ENCODE assay signal across 16 mouse cellular contexts in the genomic region with DNA sequence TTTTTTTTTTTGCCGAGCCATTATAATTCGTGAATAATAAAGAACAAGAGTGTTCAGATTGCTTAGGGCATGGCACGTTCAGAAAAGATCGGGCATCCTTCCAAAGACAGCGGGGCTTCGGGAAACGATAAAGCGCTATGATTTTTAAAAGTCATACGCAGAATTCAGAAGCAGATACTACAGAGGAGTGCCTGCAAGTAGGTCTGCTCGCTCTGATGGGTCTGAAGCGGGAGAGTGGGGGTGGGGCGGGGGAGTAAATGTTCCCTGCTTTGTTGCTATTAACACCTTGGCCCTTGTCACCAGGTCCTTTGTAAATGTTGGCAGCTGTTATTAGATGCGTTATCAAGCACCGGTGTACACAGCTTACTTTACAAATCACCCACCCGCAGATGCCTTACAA. TPM values are rescaled to one million over a fixed set of nuclear protein-coding genes. Genes with fewer than 3 reads are reported as not detected.
DNase-seq lines count a peak whose midpoint lies in the region; ATAC-seq and TF ChIP-seq lines count a peak whose summit lies in the region.
"Had no signal": no experiment of that assay in that cellular context is flagged by ENCODE, and none has a peak within 500 bp of the region (broad histone marks: within the 10 kb centered on the region; RNA-seq: fewer than 3 reads in every experiment).

No protein-coding gene starts in this region.

- H3K27ac ChIP-seq in forebrain, embryonic 14.5 days (ENCODE audit: low read depth, low read length) = no peak overlapping the region
- H3K27ac ChIP-seq in forebrain, embryonic 10.5 days = no peak overlapping the region
- no peak overlapping the region for H3K27ac ChIP-seq in hindbrain, postnatal 0 days
- H3K27ac ChIP-seq: left cerebral cortex, adult 2 months had no signal

- H3K4me3 ChIP-seq in forebrain, embryonic 14.5 days (ENCODE audit: low read depth, low read length) = no peak overlapping the region
- no peak overlapping the region for H3K4me3 ChIP-seq in forebrain, embryonic 10.5 days
- H3K4me3 ChIP-seq in hindbrain, postnatal 0 days (ENCODE audit: low read length) = no peak overlapping the region
- H3K4me3 ChIP-seq: left cerebral cortex, adult 2 months; megakaryocyte, embryonic 14.5 days had no signal

- no peaks in the 10 kb centered on the region for H3K36me3 ChIP-seq in forebrain, embryonic 14.5 days (ENCODE audit: control insufficient read depth, insufficient read depth, low read length)
- no peaks in the 10 kb centered on the region for H3K36me3 ChIP-seq in forebrain, embryonic 10.5 days (replicated peaks)
- H3K36me3 ChIP-seq in hindbrain, postnatal 0 days (ENCODE audit: insufficient read depth, low read length) = no peaks in the 10 kb centered on the region

- ATAC-seq in forebrain, embryonic 14.5 days = peak; percentile 26; the same call in 1 of the 2 replicates
- ATAC-seq in hindbrain, postnatal 0 days = peak; percentile 40; the same call in 1 of the 2 replicates

- H3K9me3 ChIP-seq in forebrain, embryonic 14.5 days (replicated peaks; ENCODE audit: control insufficient read depth, low read length) = no peaks in the 10 kb centered on the region
- H3K9me3 ChIP-seq in forebrain, embryonic 10.5 days = no peaks in the 10 kb centered on the region
- no peaks in the 10 kb centered on the region for H3K9me3 ChIP-seq in hindbrain, postnatal 0 days (ENCODE audit: low read length)
- H3K9me3 ChIP-seq: megakaryocyte, embryonic 14.5 days had no signal

- peaks cover 8% of the 10 kb centered on the region for H3K27me3 ChIP-seq in forebrain, embryonic 14.5 days (replicated peaks; ENCODE audit: control insufficient read depth, insufficient read depth, low read length)
- peaks cover 91% of the 10 kb centered on the region for H3K27me3 ChIP-seq in forebrain, embryonic 10.5 days (ENCODE audit: poor library complexity, severe bottlenecking)
- no peaks in the 10 kb centered on the region for H3K27me3 ChIP-seq in hindbrain, postnatal 0 days (ENCODE audit: insufficient read depth, low read length)

- DNase-seq in forebrain, embryonic 14.5 days (ENCODE audit: low spot score) = peak; percentile 52
- no peak for DNase-seq in forebrain, embryonic 10.5 days (ENCODE audit: extremely low spot score, low spot score)
- peak; percentile 10 to 24 for DNase-seq in kidney, postnatal 4 days
- no peak for DNase-seq in kidney, adult 11 months
- DNase-seq in cerebellum, adult 8-10 months = peak; percentile 8
- peak; percentile 46 for DNase-seq in hindbrain, postnatal 0 days (ENCODE audit: low spot score)
- no peak for DNase-seq in B cell, adult 2 months
- DNase-seq in frontal cortex, postnatal 10 days (ENCODE audit: low spot score in 2 of 2) = no peak
- DNase-seq: adrenal gland, adult 2 months; kidney, postnatal 36 days; spleen, adult 18-20 months had no signal

- no peak overlapping the region for H3K9ac ChIP-seq in forebrain, embryonic 14.5 days (ENCODE audit: low read length)
- H3K9ac ChIP-seq in hindbrain, postnatal 0 days (replicated peaks; ENCODE audit: low read length) = no peak overlapping the region

- no peak overlapping the region for H3K4me2 ChIP-seq in forebrain, embryonic 14.5 days (ENCODE audit: low read length)
- peak overlapping the region; percentile 23; the same call in 1 of the 2 replicates for H3K4me2 ChIP-seq in hindbrain, postnatal 0 days (ENCODE audit: low read depth, low read length)

- H3K4me1 ChIP-seq in forebrain, embryonic 14.5 days (ENCODE audit: control insufficient read depth, insufficient read depth, low read length) = peaks cover 3% of the 10 kb centered on the region; the same call in 1 of the 2 replicates
- peaks cover 32% of the 10 kb centered on the region for H3K4me1 ChIP-seq in forebrain, embryonic 10.5 days
- H3K4me1 ChIP-seq in hindbrain, postnatal 0 days (ENCODE audit: insufficient read depth, low read length) = 0 out of 2 replicates have a peak, but pooled peaks cover 6% of the 10 kb centered on the region

- TF ChIP-seq CTCF in hindbrain, postnatal 0 days (IDR thresholded peaks at IDR 0.05; ENCODE audit: low read depth) = no peak

- WGBS in forebrain, embryonic 14.5 days = 39% methylated on average over 15 of the region's 15 CpGs
- 68% methylated on average over 15 of the region's 15 CpGs for WGBS in forebrain, embryonic 10.5 days
- WGBS in hindbrain, postnatal 0 days = 27% methylated on average over 15 of the region's 15 CpGs

RNA-seq across cellular contexts. Expression of gene 1700024G13Rik, which starts 6.6 kb away (rescaled TPM):
- polyA plus RNA-seq in forebrain, embryonic 14.5 days (2014; fragmentation: Nextera tagmentation; extraction: Ambion mirVana) = 0.84 and 1.1 TPM in 2 replicates
- not detected in 2 replicates for polyA plus RNA-seq in forebrain, embryonic 10.5 days (2016; fragmentation: Nextera tagmentation; extraction: Ambion mirVana)
- total RNA-seq in hindbrain, postnatal 0 days (2014; rRNA removed) = not detected in 2 replicates
- 0.43 and 0.58 TPM in 2 replicates for polyA plus RNA-seq in hindbrain, postnatal 0 days (2015; fragmentation: Nextera tagmentation; extraction: Ambion mirVana)
- total RNA-seq: adrenal gland, adult 2 months; gastrocnemius, adult 8-10 months; left cerebral cortex, adult 2 months had no signal
- polyA plus RNA-seq: adrenal gland, adult 2 months; C2C12; intestine, embryonic 14.5 days had no signal

RNA-seq across cellular contexts. Expression of gene Ogdhl, which starts 59.8 kb away (rescaled TPM):
- polyA plus RNA-seq in forebrain, embryonic 14.5 days (2014; fragmentation: Nextera tagmentation; extraction: Ambion mirVana) = 17.5 and 19.8 TPM in 2 replicates
- polyA plus RNA-seq in forebrain, embryonic 10.5 days (2016; fragmentation: Nextera tagmentation; extraction: Ambion mirVana) = 18.3 and 18.4 TPM in 2 replicates
- total RNA-seq in hindbrain, postnatal 0 days (2014; rRNA removed) = 33.5 and 34.0 TPM in 2 replicates
- 21.2 and 22.5 TPM in 2 replicates for polyA plus RNA-seq in hindbrain, postnatal 0 days (2015; fragmentation: Nextera tagmentation; extraction: Ambion mirVana)

Comparison
In these comparisons a context has a peak if more than half of its experiments do, and no peak if none do; other contexts are left out.
1. DNase-seq: peak in forebrain, embryonic 14.5 days (single experiment), kidney, postnatal 4 days (2 of 2), cerebellum, adult 8-10 months (single experiment) and hindbrain, postnatal 0 days (single experiment); none in forebrain, embryonic 10.5 days (single experiment), kidney, adult 11 months (single experiment), B cell, adult 2 months (0 of 2) and frontal cortex, postnatal 10 days (0 of 2).